Mouse (Mus musculus) ovary, adult 2 months (tissue): Measurements from ENCODE around the gene E330017A01Rik. TPM values are rescaled to one million over a fixed set of nuclear protein-coding genes. Genes with fewer than 3 reads are reported as not detected.

Experiments used
- polyA plus RNA-seq: library from polyadenylated mRNA; depleted of rRNA; stranded (reverse); fragments of >200 nt; gene quantifications from 2 replicates; pipeline ENCODE4 v1.2.3, GENCODE M21; 2012; rRNA removed

The E330017A01Rik gene
- 0.47 and 0.83 TPM in 2 replicates for polyA plus RNA-seq

DNA sequence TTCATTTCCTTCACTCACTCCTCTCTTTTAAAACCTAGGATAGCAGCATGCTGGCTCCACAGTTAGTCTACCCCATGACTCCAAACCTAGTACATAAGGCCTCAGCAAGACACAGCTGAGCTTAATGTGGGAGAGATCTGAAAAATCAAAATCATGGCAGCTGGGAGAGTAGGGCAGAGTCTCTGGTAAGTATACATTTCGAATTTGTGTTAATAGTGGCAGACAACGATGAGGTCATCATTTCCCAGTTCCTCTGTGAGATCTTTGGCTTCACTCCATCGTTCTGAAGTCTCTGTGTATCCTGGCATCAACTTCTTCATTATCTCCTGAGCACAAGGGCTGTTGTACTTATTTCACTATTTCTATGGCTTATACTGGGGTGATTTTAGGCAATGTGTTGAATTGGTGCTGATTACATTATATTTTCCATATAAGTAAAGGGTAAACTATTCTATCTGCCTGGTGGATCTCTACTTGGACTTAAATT is at the start of gene E330017A01Rik:
Gene E330017A01Rik (minus strand): TSS at position 51 of the 487 bp plus-strand sequence.

DNA sequence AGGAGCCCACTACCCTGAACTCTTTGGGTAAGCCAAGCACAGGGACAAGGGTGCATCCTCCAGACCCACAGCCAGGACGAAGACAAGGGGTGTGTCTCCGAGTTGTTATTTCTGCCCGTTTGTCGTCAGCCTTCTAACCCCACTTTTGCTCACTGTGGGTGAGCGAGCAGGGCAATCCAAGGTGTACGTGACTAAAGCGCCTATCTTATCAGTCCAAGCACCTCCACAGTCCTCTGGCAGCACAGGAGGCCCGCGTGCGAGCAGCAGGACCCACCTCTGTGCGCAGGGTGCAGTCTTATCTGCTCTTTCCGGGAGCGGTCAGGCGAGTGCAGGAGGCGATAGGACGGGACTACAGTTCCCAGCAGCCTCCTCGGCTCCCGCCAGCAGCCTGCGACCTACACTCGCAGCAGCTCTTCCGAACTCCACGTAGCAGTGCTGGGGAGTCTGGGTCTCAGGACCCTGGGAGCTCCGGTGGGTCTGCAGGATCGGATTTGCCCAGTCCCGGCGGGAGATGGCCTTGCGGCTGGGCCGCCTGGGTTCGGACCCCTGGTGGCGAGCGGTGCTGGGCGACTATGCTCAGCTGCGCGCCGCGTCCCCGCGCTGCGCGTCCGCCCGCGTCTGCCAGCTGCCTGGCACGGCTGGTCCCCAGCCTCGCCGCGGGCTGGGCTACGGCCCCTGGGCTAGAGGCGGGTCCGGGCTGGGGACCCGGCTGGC is 31.5 kb upstream of the E330017A01Rik start, which contains the start of gene Cpox:
Gene Cpox (plus strand): TSS at position 376 of the 714 bp plus-strand sequence.

DNA sequence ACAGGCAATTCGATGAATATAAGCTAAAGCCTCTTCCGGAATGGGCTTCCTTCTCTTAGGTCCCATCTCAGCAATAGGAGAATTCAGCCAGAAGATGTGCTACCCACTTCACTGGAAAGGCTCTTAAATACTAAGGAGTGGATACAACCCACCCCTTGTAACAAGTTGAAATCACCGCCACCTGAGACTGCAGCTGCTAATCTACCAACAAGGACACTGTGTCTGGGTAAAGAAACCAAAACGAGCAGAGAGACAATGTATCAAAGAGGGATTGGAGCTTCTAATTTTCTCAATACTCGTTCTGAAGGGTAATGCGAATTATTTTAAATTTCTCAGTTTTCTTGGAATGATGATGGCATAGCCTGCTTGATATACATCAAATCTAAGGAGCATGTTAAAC is 21.7 kb downstream of the E330017A01Rik start, which contains the start of gene Gm813:
Gene Gm813 (minus strand): TSS at position 101 of the 400 bp plus-strand sequence.

Other genes starting within 250 kb of the E330017A01Rik start
- 17.4 and 20.8 TPM in 2 replicates for gene Dcbld2, start 230.3 kb downstream of the E330017A01Rik start, polyA plus RNA-seq
- 14.5 and 16.7 TPM in 2 replicates for gene St3gal6, start 114.5 kb downstream of the E330017A01Rik start, polyA plus RNA-seq
- 1.5 and 1.7 TPM in 2 replicates for gene Gm813, start 21.8 kb downstream of the E330017A01Rik start, polyA plus RNA-seq
- gene Cpox, start 31.6 kb upstream of the E330017A01Rik start, polyA plus RNA-seq: 19.2 and 27.5 TPM in 2 replicates
- gene Gpr15, start 80.3 kb upstream of the E330017A01Rik start, polyA plus RNA-seq: not detected in 2 replicates
- 71.2 and 80.6 TPM in 2 replicates for gene Cldnd1, start 89.2 kb upstream of the E330017A01Rik start, polyA plus RNA-seq
- not detected in 2 replicates for gene Olfr172, start 124.4 kb upstream of the E330017A01Rik start, polyA plus RNA-seq
- not detected in 2 replicates for gene Olfr173, start 161.5 kb upstream of the E330017A01Rik start, polyA plus RNA-seq
- gene Olfr175-ps1, start 188.0 kb upstream of the E330017A01Rik start, polyA plus RNA-seq: not detected in 2 replicates
- not detected in 2 replicates for gene Olfr177, start 236.0 kb upstream of the E330017A01Rik start, polyA plus RNA-seq